Mouse (Mus musculus) heart, postnatal 0 days (tissue): ENCODE data around the gene Scml4.

Source experiments
- CTCF ChIP-seq: IDR thresholded peaks from 2 replicates; pipeline ENCODE4 v1.5.1; 2016; ENCODE audit warnings: antibody characterized with exemption, control low read depth, low read depth
- EP300 ChIP-seq: IDR thresholded peaks from 2 replicates; pipeline ENCODE4 v1.6.1; 2016; ENCODE audit warnings: antibody characterized with exemption, low read depth

DNA sequence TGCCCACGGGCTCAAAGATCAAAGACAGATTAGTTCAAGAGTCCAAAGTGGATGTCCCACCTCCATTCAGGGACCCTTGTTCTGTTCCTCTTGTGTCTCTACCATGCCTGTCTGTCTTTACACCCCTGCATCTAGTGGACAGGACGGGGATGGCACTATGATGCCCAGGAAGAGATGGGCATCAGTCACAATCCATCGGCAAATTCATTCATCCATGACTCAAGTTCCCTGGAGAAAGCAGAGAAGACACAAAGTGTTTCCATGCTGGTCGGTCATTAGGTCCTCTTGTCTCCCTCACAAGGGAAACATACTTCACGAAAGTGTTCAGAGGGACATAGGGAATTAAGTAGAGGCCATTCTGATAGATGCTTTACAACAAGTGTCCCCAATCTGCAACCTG is 87.2 kb downstream of the Scml4 start:
- no peak for TF ChIP-seq CTCF
- TF ChIP-seq EP300 = no peak
